Mouse (Mus musculus): ENCODE results near the gene Pdzrn3. TPM values are rescaled to one million over a fixed set of nuclear protein-coding genes. Genes with fewer than 3 reads are reported as not detected.

The Pdzrn3 gene
- total RNA-seq (2021): 14.5 and 14.9 TPM in 2 replicates
- long read RNA-seq, experiment 1, full-length matches to known transcripts: 1 of 14 reads
- long read RNA-seq, experiment 1, partial matches to known transcripts: 0 of 14 reads
- long read RNA-seq, experiment 1, other reads (novel, unspliced or antisense): 13 of 14 reads
- long read RNA-seq, experiment 2, partial matches to known transcripts: 1 of 6 reads
- long read RNA-seq, experiment 2, other reads (novel, unspliced or antisense): 5 of 6 reads

DNA sequence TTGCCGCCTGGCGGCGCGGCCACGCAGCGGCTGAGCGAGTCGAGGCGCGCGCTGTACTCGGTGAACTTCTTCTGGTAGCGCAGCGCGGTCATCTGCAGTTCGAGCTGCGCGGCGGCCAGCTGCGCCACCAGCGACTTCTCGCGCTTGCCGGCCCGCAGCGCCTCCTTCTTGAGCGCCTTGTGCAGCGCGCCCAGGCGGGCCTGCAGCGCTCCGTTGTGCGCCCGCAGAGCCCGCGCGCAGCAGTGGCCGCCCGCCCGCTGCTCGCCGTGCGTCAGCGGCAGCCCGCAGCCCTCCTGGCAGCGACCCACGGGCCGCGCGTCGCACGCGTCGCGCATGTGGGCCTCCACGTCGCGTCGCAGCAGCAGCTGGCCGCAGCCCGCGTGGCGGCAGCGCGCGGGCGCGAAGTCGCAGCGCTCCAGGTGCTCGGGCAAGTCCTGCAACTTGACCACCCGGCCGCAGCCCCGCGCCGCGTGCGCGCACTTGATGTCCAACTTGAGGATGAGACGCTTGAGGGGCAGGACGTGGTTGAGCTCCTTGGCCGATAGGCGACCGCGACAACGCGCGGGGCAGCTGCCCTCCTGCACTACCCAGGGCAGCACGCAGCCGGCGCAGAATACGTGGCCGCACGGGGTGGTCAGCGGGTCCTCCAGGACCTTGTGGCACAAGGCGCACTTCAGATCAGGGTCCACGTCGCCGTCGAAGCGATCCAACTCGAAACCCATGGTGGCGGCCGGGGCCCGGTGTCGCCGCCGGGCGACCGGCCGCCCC is at the start of gene Pdzrn3:
TSS of gene Pdzrn3 (minus strand) at position 731 of the 768 bp plus-strand sequence.
- DNase-seq: peak; percentile 74

DNA sequence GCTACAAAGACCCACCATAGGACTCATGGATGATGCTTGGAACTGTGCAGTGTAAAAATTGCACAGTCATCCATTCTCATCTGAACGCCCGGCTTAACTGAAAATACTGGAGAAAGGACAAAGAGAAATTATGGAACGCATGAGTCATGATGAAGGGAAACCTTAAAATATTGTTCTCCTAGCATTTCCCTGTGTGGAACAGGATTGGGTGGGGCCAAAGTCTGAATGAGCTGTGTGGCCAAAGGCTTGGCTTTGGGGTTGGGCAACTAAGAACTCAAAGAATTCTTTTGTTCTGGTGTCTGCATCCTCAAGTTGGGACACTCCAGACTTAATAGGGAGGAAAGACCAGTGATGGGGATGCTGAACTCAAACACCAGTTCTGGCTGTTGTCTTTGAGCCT is 49.6 kb upstream of the Pdzrn3 start:
- no peak for DNase-seq

DNA sequence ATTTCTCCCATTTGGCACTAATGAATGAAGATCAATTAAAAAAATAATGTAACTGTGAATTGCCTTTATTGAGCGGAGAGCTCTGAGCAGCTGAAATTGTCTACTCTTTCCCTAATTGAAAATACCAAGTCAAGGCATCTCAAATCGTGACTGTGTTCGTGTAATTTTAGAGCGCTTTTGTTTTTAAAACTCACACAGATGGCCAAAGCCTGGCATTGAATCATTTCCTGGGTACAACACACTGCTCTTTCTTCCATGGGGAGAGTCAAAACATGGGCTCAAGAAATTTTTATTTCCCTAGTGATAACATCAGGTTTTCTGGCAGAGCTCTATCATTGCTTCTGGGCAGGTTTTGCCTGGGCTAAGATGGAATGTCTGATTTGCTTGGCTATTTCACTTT is 48.6 kb upstream of the Pdzrn3 start:
- DNase-seq: no peak

DNA sequence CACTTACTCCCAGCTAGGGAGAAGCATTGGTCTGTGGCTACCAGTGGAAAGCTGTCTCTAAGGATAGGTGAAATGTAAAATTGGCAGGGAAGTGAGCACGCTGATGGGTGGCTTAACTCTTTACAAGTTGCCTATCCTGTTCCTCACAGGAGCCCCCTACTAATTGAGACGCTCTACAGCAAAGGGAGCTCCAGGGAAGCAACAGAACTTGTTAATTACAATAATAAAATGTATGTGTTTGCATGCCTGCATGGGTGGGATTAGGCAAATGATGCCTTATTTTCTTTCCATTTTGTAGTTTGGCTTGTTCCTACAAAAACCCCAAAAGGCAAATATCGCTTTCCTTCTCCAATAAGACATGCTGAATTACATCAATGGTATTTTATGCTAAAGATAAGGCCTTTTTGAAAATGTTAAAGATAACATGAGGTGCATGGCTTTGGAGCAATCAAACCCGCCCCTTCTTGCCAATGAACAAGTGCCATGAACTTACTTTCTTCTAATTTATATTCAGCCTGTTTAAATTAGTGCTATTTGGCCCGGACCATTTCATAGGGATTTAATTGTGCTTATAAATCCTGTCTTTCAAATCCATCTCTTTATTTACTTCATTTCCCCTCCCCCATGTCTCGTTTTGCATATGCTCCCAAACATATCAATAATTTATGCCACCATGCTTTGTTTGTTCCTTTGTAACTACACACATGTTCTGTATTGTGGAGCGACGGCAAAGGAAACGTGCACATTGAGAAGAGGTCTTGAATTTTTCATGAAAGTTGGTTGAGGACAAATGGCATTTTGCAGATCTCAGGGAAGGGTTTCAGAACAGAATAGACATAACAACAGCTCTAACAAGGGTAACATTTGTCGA is 44.6 kb upstream of the Pdzrn3 start:
- no peak for DNase-seq

DNA sequence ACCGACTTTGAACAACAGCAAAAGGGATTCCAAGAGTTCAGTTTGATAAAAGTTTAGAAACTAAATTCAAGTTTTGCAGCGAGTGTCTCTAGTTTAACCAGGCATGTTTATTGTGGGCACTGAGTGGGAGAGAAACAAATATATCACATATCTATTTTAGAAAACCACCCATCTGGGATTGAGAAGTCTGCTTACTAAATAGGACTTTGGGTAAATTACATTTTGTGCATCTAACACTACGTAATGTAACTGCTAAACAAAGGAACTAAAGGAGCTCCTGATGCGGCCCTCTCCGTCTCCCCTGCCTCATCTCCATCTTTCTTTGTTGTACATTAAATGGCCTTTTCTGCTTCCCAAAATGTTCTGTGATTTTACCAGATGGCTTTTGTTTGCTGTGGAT is 40.5 kb upstream of the Pdzrn3 start:
- DNase-seq: no peak

DNA sequence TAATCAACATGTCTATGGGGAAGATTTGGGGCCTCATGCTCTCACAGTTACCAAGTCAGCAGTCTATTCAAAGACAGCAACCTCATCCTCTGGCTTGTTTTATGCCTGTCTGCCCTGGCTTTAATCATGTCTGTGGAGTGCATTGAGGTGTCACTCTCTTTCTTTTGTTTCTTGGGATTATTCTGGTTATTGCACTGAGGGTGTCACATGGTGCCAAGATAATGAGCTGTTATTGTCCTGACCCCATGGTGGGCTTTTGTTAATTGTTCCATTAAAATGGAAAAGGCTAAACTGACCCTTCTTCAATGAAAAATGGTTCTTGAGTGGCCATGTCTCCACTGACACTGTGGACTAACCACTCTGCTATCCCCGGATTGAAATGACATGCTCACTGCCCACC is 34.0 kb upstream of the Pdzrn3 start:
- no peak for DNase-seq

DNA sequence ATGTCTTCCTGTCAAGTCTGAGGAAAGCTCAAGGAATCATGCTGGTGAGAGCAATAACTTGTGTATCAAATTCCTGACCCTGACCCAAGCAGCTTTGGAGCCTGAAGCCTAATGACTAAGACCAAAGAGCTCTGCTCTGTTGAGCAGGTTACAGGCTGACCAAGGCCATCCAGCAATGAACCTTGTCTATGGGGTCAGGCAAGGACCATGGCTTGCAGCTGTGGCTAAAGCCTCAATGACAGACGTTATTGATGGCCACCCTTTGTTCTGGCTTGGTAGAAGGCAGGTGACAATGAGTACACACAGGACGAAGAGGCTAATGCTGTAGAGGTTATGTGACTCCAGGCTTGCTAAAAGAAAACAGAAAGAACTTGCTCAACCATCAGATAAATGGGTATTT is 33.4 kb upstream of the Pdzrn3 start:
- no peak for DNase-seq

DNA sequence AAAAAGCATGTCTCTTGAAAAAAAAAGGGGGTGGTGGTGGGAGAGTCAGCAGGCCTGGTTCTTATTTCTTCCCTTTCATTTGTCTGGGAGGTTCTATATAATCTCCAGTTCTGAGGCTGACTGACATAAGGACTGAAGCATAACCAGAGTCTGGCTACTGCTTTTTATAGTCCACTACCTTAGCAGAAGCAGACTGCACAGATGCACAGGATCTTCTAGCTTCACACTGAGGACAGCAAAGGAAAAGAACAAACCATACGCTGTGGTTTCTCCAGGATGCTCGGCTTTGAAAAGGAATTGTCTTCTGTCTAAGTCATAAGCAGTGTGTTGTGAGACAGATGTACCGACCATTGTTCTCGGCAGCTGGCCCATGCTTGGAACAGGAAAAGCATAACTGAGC is 19.0 kb upstream of the Pdzrn3 start:
- no peak for DNase-seq

DNA sequence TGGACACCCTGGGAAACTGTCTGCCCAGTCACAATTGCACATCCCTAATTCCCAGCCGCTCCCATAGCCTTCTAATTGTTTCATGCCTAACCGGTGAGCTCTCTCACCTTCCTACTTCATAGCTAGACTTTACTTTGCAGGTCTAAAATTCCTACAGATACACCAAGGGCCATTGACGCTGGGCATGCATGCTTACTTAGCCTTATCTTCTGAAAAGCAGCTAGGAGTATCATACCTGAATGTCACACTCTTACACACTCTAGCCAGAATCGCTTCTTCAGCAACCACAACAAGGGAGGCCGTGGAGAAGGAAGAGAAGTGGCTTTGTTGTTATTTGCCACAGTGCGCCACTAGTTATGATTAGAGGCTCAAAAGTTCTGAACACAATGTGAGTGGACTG is 18.2 kb upstream of the Pdzrn3 start:
- no peak for DNase-seq

DNA sequence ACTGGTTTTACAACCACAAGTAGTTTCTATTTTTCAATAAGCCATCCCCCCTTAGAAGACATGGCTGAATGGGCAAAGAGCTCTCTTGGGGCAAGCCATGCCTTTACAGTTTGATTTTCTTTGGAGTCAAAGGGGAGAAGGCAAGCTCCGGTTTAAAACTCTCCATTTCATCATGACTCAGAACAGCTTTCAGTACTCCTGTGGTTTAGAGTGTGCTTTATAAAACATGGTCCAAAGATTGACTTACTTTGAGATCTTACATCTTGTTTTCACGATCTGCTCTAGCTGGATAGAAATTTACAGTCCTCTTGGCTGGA is 15.1 kb upstream of the Pdzrn3 start:
- no peak for DNase-seq

DNA sequence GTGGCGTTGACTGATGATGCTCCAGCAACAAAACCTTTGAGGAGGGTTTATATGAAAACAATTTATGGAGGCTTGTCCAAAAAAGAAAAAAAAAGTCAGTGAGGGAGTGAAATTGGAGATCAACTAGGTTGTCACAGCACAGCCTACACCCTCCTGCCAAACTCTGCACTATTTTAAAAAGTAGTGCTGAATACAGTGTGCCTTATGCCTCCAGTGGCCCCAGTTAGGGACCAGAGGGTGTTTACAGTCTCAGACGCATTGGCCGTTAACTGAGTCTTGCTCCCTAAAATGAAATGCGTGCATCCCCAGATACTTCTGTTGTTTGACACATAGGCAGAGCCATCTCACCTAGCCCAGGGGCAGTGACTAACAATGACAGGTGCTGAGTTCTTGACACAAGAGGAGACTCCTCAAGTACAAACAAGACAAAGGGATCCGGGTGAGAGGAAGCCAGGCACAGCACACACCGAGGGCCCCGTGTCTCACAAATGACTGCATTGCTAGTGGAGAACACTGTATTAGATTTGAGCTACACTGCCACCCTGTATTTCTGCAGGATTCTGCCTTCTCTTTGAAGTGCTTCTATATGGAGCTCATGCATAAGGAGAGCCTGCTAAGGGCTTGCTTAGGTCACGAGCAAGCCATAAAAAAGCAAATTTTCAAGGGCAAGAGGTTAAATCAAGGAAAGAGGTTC is 14.6 kb upstream of the Pdzrn3 start:
- DNase-seq: no peak

DNA sequence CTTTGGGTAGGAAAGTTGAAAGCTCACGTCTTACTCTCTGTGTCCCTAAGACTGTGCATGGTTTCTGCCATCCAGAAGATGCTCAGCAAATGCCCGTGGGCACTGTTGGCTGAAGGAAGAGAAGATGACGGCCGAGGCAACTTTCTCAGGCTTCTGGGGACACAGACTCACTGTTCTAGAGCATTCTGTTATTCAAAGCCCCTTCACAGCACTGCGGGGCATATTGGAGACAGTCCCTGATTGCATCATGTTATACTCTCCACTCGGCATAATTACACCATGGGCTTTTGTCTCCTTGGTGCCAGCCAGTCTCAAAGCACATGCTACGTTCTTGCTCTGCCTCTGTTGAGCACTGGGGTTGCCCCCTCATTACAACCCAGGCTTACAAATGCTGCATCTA is 7.8 kb upstream of the Pdzrn3 start:
- DNase-seq: no peak

DNA sequence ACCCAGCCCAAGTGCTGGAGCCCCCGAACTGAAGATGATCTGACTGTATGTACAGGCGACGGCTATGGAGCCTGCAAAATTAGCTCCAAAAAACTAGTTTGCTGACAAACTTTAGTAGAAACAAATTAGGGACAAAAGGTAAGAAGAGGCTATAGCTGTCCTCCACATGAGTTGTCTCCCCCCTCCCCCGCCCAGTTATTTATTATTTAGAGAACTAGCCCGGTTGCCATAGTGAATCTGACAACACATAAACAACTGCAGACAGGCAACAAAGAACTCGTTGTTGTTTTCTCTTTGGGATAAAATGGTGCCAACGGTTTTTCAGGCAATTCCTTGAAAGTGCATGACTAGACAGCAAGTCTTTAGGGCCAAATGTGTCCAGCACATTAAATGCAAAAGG is 7.3 kb upstream of the Pdzrn3 start:
- DNase-seq: no peak

DNA sequence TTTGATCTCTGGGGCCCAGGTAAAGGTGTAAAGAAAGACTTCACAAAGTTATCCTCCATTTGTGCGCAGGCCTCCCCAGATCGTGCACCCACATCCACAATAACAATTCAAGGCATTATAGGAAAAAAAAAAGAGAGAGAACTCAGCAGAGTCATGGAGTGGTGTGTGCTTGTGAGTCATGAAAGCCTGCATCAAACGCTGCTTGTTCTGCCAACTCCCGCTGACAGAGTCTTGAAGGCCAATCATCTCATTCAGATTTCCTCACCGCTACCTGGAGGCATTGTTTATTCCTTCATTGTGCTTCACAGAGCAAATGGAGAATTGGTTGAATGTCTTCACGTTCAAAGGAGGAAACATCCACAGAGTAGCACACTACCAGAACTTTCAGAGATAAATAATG is 6.8 kb upstream of the Pdzrn3 start:
- no peak for DNase-seq

DNA sequence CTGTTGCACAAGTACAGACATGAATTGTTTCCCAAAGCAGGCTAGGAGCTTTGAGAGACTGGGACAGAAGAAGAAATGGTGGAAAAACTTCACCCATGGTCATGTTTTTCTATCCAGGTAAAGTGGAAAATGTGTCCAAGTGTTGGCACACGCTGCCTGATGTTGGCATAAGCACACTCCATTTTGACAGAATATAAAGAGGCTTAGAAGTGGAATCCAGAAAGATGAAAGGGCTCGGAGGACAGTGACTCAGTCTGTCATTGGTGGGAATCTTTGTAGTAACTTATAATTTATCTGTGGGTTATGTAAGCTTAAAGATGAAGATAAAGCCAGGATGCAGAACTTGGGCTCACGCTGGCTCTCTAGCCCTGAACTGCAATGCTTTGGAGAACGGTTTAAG is 5.2 kb upstream of the Pdzrn3 start:
- DNase-seq: peak; percentile 33

DNA sequence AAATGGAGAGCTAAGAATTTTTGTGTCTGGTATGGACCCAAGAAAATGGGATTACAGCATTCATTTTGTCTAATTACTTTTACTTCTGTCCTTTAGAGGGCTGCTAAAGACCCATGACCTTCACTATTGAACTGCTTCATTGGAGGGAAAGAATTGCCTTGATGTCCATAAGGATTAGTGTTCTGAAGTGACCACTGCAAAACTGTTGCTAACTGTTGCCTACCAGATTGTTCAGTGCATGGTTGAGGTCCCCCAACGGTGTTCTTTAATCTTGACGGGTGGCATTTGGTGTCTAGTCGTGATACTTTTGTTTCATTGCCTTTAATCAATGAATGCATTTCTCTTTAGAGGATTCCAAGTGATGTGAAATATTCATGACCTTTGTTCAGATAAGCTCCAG is 1.8 kb upstream of the Pdzrn3 start:
- DNase-seq: no peak

DNA sequence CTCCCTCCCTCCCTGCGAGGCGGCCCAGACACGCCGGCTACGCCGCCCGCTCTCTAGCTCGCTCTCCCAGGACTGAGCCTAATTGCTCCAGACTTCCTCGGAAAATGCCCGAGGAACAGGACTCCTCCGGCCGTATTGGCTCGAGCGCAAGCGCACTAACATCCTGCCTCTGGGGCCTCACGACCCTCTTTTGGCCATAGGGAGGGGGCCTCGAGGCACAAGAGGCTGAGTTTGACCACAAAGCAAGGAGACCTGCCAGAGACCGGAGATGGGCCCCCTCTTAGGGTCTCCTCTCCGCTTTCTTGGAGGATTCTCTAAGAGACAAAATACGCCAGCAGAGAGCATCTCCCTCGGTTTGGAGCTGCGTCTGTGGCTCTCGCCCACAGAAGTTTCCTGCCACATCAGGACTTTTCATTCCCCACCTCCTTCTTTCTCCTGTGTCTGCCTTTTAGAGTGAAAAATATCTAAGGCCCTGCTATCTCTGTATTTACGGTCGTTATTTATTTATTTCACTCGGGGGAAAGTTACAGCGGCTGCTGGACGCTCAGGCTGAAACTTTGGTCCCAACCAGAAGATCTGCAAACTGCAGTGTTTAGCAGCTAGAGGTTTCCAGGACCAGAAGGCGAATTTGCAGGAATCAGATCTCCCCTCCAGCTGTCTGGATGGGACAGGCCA is 375 bp upstream of the Pdzrn3 start:
- DNase-seq: peak; percentile 85

DNA sequence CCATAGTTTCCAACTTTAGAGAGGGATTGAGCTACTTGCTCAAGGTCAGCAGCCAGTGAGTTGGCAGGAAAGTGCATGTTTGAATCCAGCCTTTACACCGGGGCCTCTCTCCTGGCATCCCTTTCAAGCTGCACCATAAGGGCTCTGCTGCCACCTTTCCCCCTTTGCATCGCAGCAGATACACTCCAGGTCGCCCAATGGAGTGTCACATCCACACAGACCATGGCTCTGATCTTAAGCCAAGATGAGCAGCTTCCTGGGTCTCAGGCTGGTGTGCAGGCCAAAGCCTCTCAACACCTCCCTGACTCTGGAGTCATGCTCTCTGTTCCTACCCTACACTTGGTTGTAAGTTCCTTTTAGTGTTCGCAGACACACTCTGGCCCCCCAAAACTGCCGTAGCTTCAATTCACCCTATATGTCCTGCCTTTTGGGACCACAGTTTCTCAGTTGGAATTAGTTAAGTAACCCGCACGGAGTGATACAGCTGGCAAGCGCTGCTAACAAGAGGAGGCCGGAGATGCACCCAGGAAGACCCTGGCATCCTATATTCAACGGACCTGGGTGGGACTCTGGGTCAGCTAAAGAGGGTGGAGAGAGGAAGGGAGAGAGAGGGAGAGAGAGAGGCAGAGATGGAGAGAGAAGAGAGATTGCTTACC is 1.1 kb downstream of the Pdzrn3 start:
- peak; percentile 37 for DNase-seq

DNA sequence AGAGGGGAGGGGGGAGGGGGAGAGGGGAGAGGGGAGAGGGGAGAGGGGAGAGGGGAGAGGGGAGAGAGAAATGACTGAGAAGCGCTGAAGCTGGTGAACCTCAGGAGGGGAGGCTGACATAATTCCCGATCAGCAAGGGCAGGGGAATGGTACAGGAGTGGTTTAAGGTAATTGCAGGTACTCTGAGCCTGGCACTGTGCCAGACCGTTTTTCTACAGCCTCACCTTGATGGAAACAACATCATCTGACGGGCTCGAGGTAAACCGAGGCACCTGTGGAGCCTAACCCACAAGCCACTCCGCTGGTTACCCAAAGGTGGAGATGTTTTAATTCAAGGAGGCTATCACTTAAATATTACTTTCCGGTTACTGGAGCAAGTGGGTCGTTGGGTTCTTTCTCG is 1.6 kb downstream of the Pdzrn3 start:
- no peak for DNase-seq

DNA sequence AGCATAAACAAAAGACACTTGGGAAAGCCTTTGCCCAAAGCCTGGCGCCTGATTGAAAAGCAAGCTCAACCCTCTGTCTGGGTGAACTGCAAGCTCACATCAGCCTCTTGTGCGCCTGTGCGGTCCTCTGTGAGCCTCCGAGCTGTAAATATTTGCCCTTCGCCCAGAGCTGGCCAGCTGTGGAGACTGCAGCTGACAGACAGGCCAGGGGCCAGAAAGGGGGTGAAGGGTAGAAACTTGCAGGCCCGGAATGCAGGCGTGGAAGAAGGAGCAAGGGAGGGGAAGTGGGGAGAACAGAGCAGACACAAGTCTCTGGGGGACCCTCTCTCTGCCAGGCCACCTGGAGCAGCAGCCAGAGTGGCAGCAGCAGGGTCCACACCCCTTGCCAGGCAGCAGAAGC is 3.0 kb downstream of the Pdzrn3 start:
- peak; percentile 79 for DNase-seq

DNA sequence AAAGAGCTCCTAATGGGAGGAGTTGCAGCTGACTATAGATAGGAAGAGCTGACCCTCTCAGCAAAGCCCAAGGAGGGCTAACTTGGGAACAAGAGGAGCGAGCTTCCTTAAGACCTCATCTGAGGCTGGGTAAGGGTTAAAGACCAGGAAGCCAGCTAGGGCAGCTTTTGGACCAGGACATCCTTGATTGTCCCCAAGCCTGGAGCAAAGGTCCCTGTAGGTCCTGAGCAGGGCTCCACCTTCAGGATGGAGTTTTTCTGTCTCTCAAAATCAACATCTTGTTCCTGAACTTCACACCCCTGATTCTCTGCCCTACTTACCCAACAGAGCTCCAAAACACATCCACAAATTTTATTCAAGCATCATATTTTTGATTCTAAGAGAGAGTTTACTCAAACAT is 3.5 kb downstream of the Pdzrn3 start:
- DNase-seq: no peak

DNA sequence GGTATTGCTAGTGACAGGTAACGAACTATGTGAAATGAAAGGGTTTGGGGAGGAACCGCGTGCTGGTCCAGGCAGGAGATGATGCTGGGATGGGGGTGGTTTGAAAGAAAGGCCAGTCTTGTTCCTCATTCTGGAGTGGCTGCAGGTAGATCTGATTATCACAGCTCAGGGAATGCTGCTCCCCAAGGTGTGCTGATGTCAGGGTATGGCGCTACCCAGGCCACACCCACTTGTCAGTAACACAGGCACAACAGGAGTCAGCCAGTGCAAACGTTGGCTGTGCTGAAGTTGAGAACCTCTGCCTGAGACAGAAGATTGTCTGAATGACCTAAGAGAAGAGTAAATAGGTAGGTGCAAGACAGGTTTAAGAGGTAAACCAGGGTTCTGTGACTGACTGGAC is 4.7 kb downstream of the Pdzrn3 start:
- no peak for DNase-seq

All from adrenal gland, postnatal 14 days (tissue).